Mouse (Mus musculus) cortical plate, adult 2 months (tissue): ENCODE results near the gene Sult2b1.

Experiments used
- CTCF ChIP-seq: fragments of 200-500 bp; IDR thresholded peaks from 2 replicates; pipeline ENCODE4 v1.5.1; 2011; ENCODE audit warnings: mild to moderate bottlenecking, control low read depth, low read length; ENCODE audit not compliant: insufficient read depth; ENCODE audit errors: extremely low read depth
- POLR2A ChIP-seq: fragments of 200-500 bp; IDR thresholded peaks from 2 replicates; pipeline ENCODE4 v1.6.1; 2011; ENCODE audit warnings: mild to moderate bottlenecking, low read length, control low read depth; ENCODE audit not compliant: insufficient read depth; ENCODE audit errors: extremely low read depth

DNA sequence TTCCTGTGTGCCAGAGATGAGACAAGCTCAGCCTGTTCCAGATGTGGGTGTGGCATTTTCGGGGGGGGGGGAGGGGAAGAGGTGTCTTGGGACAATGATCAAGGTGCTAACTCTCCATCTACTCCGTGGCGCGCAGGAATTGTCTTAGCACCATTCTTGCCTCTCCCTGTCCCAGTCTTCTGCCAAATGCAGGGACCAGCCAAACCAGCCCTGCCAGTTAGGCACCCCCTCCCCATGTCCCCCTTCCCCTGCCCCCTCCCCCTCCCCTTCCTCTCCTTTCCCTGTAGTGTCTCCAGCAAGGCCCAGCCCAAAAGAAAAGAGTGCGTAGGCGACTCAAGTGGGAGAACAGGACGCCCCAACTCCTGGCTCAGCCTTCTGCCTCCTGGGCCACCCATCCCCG, 17.7 kb downstream of the Sult2b1 start:
- TF ChIP-seq CTCF = no peak
- TF ChIP-seq POLR2A = no peak
